Mouse (Mus musculus): ENCODE measurements around the gene Ccr6. TPM values are rescaled to one million over a fixed set of nuclear protein-coding genes. Genes with fewer than 3 reads are reported as not detected.

The Ccr6 gene
- polyA plus RNA-seq, 1 experiment from 2014 or later: not detected

- H3K36me3 ChIP-seq: no peaks in the 10 kb centered on the region
- H3K27ac ChIP-seq: no peak overlapping the region
- H3K4me3 ChIP-seq: no peak overlapping the region
- no peak for DNase-seq (ENCODE audit: low spot score)
- H3K27me3 ChIP-seq (ENCODE audit: insufficient read depth, poor library complexity, severe bottlenecking): peaks cover 6% of the 10 kb centered on the region; the same call in 1 of the 2 replicates
- H3K4me1 ChIP-seq (replicated peaks): no peaks in the 10 kb centered on the region
- 80% methylated on average over 4 of the region's 4 CpGs for WGBS
- H3K9me3 ChIP-seq: no peaks in the 10 kb centered on the region
These were observed 40.2 kb downstream of the Ccr6 start for GRCm38 (mm10) chr17:8276071-8276470.

- H3K27ac ChIP-seq: no peak overlapping the region
- WGBS: 81% methylated on average over 7 of the region's 7 CpGs
- H3K4me3 ChIP-seq: no peak overlapping the region
- H3K36me3 ChIP-seq: no peaks in the 10 kb centered on the region
- H3K27me3 ChIP-seq (ENCODE audit: insufficient read depth, poor library complexity, severe bottlenecking): peaks cover 6% of the 10 kb centered on the region; the same call in 1 of the 2 replicates
- H3K9me3 ChIP-seq: no peaks in the 10 kb centered on the region
- no peaks in the 10 kb centered on the region for H3K4me1 ChIP-seq (replicated peaks)
- no peak for DNase-seq (ENCODE audit: low spot score)
These were observed 40.8 kb downstream of the Ccr6 start for GRCm38 (mm10) chr17:8276680-8277079.

- no peak for DNase-seq (ENCODE audit: low spot score)
- 80% methylated on average over 3 of the region's 3 CpGs for WGBS
These were observed 41.4 kb downstream of the Ccr6 start for GRCm38 (mm10) chr17:8277266-8277665.

GRCm38 (mm10) chr17:8278356-8278755, 42.5 kb downstream of the Ccr6 start:
- 67% methylated on average over 3 of the region's 3 CpGs for WGBS
- no peak for DNase-seq (ENCODE audit: low spot score)
- Histone ChIP-seq H3K4me3 (no peak overlapping the region), H3K4me1 (replicated peaks) (peaks cover 7% of the 10 kb centered on the region), H3K36me3 (no peaks in the 10 kb centered on the region), H3K9me3 (no peaks in the 10 kb centered on the region), H3K27ac (no peak overlapping the region), H3K27me3 (ENCODE audit: insufficient read depth, poor library complexity, severe bottlenecking) (peaks cover 6% of the 10 kb centered on the region; the same call in 1 of the 2 replicates)

More at GRCm38 (mm10) chr17:8277266-8277665, 41.4 kb downstream of the Ccr6 start:
- Histone ChIP-seq H3K27ac (no peak overlapping the region), H3K27me3 (ENCODE audit: insufficient read depth, poor library complexity, severe bottlenecking) (peaks cover 6% of the 10 kb centered on the region; the same call in 1 of the 2 replicates), H3K9me3 (no peaks in the 10 kb centered on the region), H3K4me3 (no peak overlapping the region), H3K4me1 (replicated peaks) (no peaks in the 10 kb centered on the region), H3K36me3 (no peaks in the 10 kb centered on the region)

GRCm38 (mm10) chr17:8282821-8283525, 47.1 kb downstream of the Ccr6 start, which contains the start of gene Mpc1:
Gene Mpc1, plus strand, starts transcription at chr17:8282904.
- Histone ChIP-seq H3K27ac (peak within 1 kb of the TSS; percentile 95), H3K27me3 (ENCODE audit: insufficient read depth, poor library complexity, severe bottlenecking) (peaks cover 25% of the 10 kb centered on the region), H3K4me3 (peak within 1 kb of the TSS; percentile 89), H3K4me1 (replicated peaks) (peaks cover 20% of the 10 kb centered on the region), H3K36me3 (no peaks in the 10 kb centered on the region), H3K9me3 (no peaks in the 10 kb centered on the region)
- 2% methylated on average over 35 of the region's 35 CpGs for WGBS
- DNase-seq (ENCODE audit: low spot score): no peak

- under 1% methylated on average over 77 of the region's 77 CpGs for WGBS
- H3K36me3 ChIP-seq: no peaks in the 10 kb centered on the region
- peak overlapping the region; percentile 95 for H3K27ac ChIP-seq
- peak overlapping the region; percentile 89 for H3K4me3 ChIP-seq
- H3K27me3 ChIP-seq (ENCODE audit: insufficient read depth, poor library complexity, severe bottlenecking): peaks cover 25% of the 10 kb centered on the region
- peak; percentile 95 for DNase-seq (ENCODE audit: low spot score)
- H3K9me3 ChIP-seq: no peaks in the 10 kb centered on the region
- H3K4me1 ChIP-seq (replicated peaks): peaks cover 20% of the 10 kb centered on the region
These were observed 47.8 kb downstream of the Ccr6 start for GRCm38 (mm10) chr17:8283526-8284253.

- H3K27ac ChIP-seq: peak overlapping the region; percentile 95
- H3K4me3 ChIP-seq: peak overlapping the region; percentile 89
- no peak for DNase-seq (ENCODE audit: low spot score)
- no peaks in the 10 kb centered on the region for H3K9me3 ChIP-seq
- H3K4me1 ChIP-seq (replicated peaks): peaks cover 20% of the 10 kb centered on the region
- H3K36me3 ChIP-seq: no peaks in the 10 kb centered on the region
- under 1% methylated on average over 32 of the region's 32 CpGs for WGBS
- peaks cover 25% of the 10 kb centered on the region for H3K27me3 ChIP-seq (ENCODE audit: insufficient read depth, poor library complexity, severe bottlenecking)
These were observed 48.4 kb downstream of the Ccr6 start for GRCm38 (mm10) chr17:8284254-8284661.

GRCm38 (mm10) chr17:8285056-8285455, 49.2 kb downstream of the Ccr6 start:
- H3K36me3 ChIP-seq: no peaks in the 10 kb centered on the region
- peaks cover 25% of the 10 kb centered on the region for H3K27me3 ChIP-seq (ENCODE audit: insufficient read depth, poor library complexity, severe bottlenecking)
- H3K4me1 ChIP-seq (replicated peaks): peaks cover 20% of the 10 kb centered on the region
- H3K27ac ChIP-seq: no peak overlapping the region
- DNase-seq (ENCODE audit: low spot score): no peak
- H3K9me3 ChIP-seq: no peaks in the 10 kb centered on the region
- peak overlapping the region; percentile 89 for H3K4me3 ChIP-seq
- 33% methylated on average over 8 of the region's 8 CpGs for WGBS

GRCm38 (mm10) chr17:8286987-8287386, 51.1 kb downstream of the Ccr6 start:
- Histone ChIP-seq H3K27me3 (ENCODE audit: insufficient read depth, poor library complexity, severe bottlenecking) (peaks cover 25% of the 10 kb centered on the region), H3K9me3 (no peaks in the 10 kb centered on the region), H3K4me1 (replicated peaks) (peaks cover 20% of the 10 kb centered on the region), H3K36me3 (no peaks in the 10 kb centered on the region), H3K4me3 (no peak overlapping the region), H3K27ac (no peak overlapping the region)
- no peak for DNase-seq (ENCODE audit: low spot score)
- 87% methylated on average over 4 of the region's 4 CpGs for WGBS

GRCm38 (mm10) chr17:8289993-8290679, 54.3 kb downstream of the Ccr6 start:
- peaks cover 12% of the 10 kb centered on the region for H3K27me3 ChIP-seq (ENCODE audit: insufficient read depth, poor library complexity, severe bottlenecking)
- no peak overlapping the region for H3K27ac ChIP-seq
- H3K4me3 ChIP-seq: no peak overlapping the region
- 0 out of 2 replicates have a peak, but pooled peaks cover 3% of the 10 kb centered on the region for H3K36me3 ChIP-seq
- no peak for DNase-seq (ENCODE audit: low spot score)
- no peaks in the 10 kb centered on the region for H3K4me1 ChIP-seq (replicated peaks)
- WGBS: 91% methylated on average over 3 of the region's 3 CpGs
- H3K9me3 ChIP-seq: no peaks in the 10 kb centered on the region

- Histone ChIP-seq H3K27me3 (ENCODE audit: insufficient read depth, poor library complexity, severe bottlenecking) (peaks cover 6% of the 10 kb centered on the region), H3K9me3 (no peaks in the 10 kb centered on the region), H3K4me1 (replicated peaks) (no peaks in the 10 kb centered on the region), H3K4me3 (no peak overlapping the region), H3K27ac (no peak overlapping the region), H3K36me3 (0 out of 2 replicates have a peak, but pooled peaks cover 3% of the 10 kb centered on the region)
- DNase-seq (ENCODE audit: low spot score): no peak
These were observed 54.9 kb downstream of the Ccr6 start for GRCm38 (mm10) chr17:8290736-8291135.

- DNase-seq (ENCODE audit: low spot score): no peak
- H3K4me1 ChIP-seq (replicated peaks): no peaks in the 10 kb centered on the region
- no peak overlapping the region for H3K27ac ChIP-seq
- no peak overlapping the region for H3K4me3 ChIP-seq
- no peaks in the 10 kb centered on the region for H3K9me3 ChIP-seq
- 0 out of 2 replicates have a peak, but pooled peaks cover 5% of the 10 kb centered on the region for H3K36me3 ChIP-seq
- no peaks in the 10 kb centered on the region for H3K27me3 ChIP-seq (ENCODE audit: insufficient read depth, poor library complexity, severe bottlenecking)
These were observed 60.0 kb downstream of the Ccr6 start for GRCm38 (mm10) chr17:8295825-8296224.

Data from hindbrain, embryonic 10.5 days (tissue).